Mouse (Mus musculus) T-helper 17 cell (primary cell): ENCODE results near the gene Vrk3.
"Not testable (repeated sequence)": the region's sequence is repeated elsewhere in the genome, so short reads cannot be mapped to it uniquely, and the experiment has no call there.

Experiments
- in situ Hi-C, 2 experiments: fragments of 300-600 bp; cut with MboI, MseI; formaldehyde crosslinking; loops; 1 replicate in 1 of 2; 2 replicates in 1 of 2; pipeline ENCODE4 v1.15.1; 2025; ENCODE audit warnings: high pct_unique_total_duplicates in 2 of 2

The Vrk3 gene

DNA sequence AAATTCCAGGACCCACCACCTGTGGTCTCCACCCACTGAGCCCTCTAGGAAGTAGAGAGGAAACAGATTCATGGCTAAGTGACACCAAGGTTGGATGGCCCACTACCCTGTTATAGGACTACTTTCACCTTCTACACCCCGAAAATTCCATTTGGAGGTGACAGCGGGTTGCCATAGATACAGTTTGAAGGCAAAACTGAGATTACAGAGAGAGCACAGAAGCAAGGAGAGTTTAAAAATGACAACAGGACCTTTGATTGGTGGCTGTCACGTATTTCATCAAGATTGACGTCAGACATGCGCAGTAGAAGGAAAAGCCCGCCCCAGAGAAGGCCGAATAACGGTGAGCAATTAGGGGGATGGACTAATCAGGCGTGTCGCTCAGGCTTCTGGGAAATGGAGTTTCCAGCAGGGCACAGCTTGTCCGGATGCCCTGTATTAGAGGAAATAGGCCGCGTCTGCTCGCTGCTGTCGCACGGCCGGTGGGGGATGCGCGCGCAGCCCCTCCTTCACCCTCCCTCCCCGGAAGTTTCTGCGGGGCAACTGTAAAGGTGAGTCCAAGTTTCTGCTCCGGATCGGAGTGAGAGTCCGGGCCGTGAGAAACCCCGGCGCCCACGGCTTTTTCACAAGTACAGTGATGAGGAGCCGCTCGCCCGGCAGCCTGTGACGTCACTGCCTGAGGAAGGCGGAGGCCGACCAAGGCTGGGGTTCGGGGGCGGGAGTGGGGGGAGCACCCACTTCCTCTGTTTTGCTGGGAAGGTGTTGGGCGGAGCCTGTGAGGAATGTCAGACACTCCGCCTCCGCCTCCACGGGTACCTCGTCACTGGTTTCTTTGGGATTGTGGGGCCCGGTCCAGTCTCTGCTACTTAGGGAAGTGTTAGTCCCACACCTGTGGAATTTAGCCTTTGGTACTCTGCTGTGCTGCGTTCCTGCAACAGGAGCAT, at the start of gene Vrk3:
TSS of gene Vrk3 (plus strand) at position 313 of the 944 bp plus-strand sequence.
- in situ Hi-C loops: loop anchor here in 1 of 2 experiments (5.0 kb wide), 2 partner anchors 69 to 104 kb away; partner anchors contain the start of genes Atf5, Il4i1 and Nup62

DNA sequence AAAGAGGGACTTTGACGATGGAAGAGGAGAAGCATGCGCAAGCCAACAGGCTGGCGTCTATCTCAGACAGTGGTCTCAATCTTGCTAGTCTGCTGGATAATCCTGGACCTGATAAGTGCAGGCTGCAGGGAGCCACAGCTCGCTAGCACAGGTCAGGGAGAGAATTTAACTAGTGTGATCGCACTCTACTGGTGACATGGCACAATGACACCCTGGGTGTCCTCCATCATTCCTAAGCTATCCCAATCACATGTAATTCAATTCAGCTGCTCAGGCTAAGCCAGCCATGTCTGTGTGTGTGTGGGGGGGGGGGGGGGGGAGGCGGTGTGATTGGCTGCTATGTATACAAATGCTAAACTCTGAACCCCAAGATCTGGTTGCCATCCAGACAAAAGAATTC, 46.3 kb upstream of the Vrk3 start:
- in situ Hi-C loops: no loop called here

DNA sequence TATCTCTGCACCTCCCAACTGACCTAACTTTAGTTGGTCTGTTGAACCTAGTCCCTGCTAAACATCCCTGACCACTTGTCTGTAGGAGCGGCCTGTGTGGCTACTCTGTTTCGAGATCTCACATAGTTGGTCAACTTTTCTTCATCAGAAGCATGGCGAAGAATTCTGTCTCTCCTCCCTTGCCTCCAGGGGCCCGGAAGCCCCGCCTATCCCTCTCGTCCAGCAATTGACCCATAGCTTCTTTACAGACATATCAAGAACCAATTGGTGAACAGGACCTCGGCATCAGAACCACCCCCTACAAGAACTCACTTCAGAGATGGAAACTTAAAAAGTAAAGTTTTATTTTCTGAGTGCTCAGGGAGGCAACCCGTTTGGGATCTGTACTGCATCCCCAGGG, 45.2 kb upstream of the Vrk3 start:
- in situ Hi-C loops: no loop called here

DNA sequence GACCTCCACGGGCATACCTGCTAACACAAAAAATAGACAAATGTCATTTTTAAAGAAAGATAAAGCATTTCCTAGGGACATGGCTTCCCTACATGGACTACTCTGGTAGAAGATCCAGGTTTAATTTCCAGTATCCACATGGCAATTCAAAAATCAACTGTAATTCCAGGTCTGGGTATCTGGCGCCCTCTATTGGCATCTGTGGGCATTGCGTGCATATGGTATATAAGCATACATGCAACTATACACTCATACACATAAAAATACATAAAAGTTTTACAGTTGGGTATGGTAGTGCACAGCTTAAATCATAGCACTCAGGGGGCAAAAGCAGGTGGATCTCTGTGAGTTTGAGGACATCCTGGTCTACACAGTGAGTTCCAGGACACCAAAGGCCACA, 43.9 kb upstream of the Vrk3 start:
- in situ Hi-C loops: no loop called here

DNA sequence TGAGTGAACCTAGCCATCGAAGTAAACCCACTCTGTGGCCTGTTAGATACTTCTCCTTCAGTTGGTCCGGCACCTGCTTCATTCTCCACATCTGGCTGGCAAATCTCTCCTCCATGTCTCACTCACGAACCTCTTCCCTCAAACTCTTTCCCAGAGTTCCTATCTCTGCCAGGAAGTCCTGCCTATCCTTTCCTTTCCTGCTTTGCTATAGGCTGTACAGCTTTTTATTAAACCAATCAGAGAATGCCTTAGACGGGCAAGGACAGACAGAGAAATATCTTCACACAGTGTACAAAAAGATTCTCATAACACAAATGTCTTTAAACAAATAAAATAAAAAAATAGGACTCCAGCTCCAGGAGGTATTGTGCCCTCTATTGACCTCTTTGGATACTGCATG, 43.1 kb upstream of the Vrk3 start:
- in situ Hi-C loops: no loop called here

DNA sequence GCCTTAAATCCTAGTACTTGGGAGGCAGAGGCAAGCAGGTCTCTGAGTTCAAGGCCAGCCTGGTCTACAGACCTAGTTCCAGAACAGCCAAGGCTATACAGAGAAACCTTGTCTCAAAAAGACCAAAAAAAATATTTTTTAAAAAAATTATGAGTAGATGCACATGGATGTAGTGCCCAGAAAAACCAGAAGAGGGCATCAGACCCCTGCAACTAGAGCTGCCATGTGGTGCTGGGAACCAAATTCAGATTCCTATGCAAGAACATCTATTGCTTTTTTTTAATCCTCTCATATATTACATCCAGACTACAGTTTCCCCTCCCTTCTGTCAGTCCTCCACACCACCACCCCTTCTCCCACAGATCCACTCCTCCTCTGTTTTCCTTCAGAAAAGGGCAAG, 41.9 kb upstream of the Vrk3 start:
- in situ Hi-C loops: no loop called here

DNA sequence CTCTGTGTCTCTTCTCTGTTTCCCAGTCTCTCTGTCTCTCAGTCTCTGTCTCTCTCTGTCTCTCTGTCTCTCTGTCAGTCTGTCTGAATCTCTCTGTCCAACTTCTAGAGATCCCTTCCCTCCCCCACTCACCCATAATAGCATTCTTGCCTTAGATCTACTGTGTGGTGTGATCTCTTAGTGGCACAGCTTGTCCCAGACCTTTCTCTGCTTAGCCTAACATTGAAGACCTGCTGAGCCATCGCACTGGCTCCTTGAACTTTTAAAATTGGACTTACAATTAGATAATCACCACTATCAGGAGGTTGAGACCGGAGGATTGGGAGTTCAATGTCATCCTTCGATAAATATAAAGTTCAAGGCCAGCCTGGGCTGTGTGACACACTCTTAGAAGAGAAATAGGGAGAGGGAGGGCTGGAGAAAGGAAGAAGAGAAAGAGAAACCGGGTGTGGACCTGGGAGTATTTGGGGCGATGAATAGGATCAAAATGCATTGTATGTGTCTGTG, 41.0 kb upstream of the Vrk3 start:
- in situ Hi-C loops: no loop called here

DNA sequence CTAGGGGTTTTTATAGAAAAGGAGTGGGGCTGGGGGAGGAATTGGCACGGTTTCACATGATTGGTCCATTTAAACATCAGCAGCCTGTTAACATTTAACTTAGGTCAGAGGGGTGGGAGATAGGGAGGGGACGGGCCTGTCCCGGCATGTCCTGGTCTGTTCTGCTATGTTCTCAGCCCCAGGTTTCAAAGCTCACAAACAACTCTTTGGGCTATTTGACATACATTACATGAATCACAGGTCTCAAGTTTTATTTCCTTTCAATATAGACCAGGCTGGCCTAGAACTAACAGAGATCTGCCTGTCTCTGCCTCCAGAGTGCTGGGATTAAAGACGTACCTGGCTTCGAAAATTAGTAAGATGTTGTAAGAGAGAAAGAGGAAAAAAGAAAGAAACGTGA, 40.1 kb upstream of the Vrk3 start:
- in situ Hi-C loops: not testable (repeated sequence)

DNA sequence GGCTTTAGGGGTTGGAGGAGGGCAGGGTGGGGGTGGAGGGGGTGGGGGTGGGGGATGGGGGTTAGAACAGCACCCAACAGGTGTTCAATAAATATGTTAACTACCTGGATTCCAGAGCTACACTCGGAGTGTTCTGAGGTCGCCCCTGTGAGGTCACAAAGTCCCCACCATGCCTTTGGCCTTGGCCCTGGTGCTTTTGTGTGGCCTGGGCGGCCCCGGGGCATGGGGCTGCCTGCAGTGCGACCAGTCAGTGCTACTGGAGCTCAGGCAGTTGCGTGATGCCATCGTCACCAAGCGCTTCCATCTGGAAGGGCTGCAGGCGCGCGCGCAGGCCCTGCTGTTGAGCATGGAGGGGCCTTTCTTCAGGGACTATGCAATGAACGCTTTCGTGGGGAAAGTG, 39.6 kb upstream of the Vrk3 start, which contains the start of gene Izumo2:
TSS of gene Izumo2 (plus strand) at position 169 of the 400 bp plus-strand sequence.
- in situ Hi-C loops: no loop called here

DNA sequence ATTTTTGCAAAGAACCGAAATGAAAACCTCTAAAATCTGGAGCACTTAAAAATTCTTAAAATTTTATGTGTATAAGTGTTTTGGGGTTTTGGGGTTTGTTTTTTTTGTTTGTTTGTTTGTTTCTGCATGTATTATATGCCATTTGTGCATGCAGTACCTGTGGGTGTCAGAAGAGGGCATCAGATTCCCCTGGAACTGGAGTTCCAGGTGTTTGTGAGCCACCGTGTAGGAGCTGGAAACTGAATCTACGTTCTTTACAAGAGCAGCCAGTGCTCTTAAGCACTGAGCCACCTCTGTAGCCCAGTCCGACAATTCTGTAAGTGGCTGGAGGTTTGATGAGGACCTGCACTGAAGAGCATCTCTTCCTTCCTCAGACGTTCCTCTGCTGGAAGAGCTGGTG, 38.3 kb upstream of the Vrk3 start:
- in situ Hi-C loops: no loop called here

DNA sequence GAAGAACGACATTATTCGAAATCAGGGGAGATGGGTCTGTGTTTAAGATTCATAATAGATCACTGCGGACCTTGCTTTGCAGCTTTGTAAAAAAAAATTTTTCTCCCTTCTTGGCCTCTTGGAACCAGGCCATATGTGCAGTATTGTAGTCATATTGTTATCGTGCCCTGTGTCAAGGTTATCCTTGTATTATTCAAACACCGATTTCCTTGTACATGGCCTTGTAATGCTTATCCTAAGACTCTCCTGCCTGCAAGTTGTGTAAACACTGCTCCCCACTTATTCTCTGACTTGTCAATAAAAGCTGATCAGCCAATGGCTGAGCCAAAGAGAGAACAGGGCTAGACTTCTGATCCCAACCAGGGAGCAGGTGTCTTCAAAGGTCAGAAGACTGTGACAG, 26.2 kb upstream of the Vrk3 start:
- in situ Hi-C loops: loop anchor here (5.0 kb wide), 3 partner anchors 105 to 235 kb away; no protein-coding TSS in a partner anchor

DNA sequence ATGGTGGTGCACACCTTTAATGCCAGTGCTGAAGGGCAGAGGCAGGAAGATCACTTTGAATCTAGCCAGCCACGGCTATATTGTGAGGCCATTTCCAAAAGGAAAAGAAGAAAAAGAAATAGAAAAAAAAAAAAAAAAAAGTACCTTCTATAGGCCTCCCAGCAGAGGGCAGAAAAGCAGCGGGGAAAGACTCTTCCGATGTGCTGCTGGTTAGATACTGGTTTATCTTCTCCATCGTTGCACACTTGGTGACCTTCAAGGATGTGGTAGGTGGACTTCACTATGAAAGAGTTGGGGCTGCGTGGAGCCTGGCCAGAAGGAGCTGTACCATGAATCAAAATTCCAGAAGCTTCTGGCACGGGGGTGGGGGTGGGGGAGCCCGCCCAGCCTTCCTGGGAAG, 23.9 kb upstream of the Vrk3 start:
- in situ Hi-C loops: loop anchor here (5.0 kb wide), 3 partner anchors 103 to 233 kb away; no protein-coding TSS in a partner anchor

DNA sequence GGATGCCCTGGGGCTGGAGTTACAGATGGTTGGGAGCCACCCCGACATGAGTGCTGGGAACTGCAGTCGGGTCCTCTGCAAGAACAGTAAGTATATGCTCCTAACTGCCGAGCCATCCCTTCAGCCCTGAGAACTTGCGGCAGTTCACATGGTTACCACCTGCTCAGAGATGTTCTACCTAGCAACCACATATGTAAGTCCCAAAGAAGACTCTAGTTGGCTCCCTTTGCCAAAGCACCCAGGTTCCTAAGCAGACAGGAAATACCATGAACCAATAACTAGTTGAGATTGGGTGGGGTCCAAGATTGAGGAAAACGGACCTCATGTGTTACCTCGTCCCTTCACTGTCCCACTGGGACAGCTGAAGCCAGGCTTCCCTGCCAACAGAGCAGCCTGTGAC, 21.9 kb upstream of the Vrk3 start:
- in situ Hi-C loops: no loop called here

DNA sequence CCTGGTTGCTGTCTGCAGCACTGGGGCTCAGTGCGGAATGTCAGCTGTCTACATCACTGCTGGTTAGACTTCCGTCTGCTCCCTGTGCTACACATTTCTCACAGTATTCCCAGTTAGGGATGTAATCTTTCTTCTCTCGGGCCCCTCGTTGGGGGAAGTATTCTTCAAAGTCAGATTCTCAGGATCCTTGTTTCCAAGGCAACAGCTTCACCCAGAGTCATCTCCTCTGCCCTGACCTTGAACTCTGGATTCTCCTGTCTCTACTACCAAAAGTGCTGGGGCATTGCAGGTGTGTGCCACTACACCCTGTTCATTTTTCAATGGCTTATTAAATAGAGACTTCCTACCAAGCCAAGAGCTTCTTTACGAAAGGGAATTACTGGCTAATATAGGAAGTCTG, 21.1 kb upstream of the Vrk3 start:
- in situ Hi-C loops: no loop called here

DNA sequence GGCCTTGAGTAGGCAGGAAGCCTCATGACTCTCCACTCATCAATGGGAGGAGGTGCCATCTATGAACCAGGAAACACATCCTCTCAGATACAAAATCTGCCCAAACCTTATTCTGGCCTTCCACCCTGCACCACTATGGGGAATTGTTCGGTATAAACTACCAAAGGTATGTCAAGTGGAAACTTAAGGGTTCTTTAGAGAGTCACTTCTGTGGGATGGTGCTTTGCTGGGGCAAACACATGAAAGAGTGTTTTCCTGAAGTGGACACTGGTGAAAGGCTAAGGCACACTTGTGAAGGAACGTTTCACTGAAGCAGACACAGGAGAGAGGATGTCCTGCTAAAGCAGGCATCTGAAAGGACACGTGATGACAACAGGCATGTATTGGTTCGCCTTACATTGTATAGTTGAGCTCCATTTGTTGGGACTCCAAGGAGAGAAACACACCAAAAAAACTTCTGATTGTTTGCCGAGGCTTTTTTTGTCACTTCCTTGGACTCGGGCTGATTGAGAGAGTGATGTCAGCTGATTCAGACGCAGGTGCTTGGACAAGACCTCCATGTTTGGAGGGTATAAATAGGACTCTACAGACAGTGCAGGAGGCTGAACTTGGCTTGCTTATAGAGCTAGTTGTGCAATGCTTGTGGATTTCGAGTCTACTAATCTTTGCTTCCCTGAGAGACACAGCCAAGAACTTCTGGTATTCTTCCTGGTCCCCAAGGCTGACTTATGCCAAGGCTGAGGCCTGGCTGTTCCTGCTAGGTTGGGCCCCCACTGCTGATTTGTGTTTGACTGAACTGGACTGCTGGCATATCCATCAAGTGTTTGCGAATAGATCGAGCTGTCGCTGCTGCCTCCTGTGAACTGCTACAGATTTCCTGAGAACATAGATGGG, 19.9 kb upstream of the Vrk3 start:
- in situ Hi-C loops: no loop called here

DNA sequence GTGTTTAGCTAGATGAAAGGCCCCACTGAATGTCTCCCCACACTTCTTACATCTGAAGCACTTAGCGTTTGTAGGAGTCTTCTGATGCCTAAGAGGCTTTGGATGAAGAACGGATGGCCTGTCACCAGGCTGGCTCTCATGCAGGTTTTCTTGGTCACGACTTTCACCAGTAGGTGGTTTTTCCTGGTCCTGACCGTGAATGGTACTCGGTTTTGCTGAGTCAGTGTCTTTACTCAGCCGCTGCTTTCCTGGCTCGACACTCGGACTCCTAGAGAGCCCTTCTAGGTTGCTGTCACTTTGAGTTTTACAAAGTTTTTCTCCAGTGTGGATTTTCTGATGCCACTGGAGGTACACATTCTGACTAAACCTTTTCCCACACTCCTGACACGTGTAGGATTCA, 14.5 kb upstream of the Vrk3 start:
- in situ Hi-C loops: no loop called here

DNA sequence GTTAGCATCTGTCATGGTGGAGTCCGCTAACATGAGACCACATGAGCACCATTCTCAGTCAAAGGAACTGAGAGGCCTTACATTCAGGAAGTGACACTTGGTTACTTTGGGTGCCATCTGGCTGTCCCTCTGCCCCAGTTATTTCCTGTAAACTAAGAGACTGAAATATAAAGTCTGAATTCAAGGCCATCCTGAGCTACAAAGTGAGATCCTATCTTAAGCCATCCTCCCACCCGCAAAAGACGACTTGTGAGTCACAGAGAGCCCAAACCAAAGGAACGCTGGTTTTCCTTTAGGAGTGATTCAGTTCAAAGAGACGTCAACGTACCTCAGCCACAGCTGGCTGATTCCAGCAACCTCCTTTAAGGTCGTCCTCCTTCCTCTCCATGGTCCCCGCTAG, 6.9 kb upstream of the Vrk3 start:
- in situ Hi-C loops: no loop called here

DNA sequence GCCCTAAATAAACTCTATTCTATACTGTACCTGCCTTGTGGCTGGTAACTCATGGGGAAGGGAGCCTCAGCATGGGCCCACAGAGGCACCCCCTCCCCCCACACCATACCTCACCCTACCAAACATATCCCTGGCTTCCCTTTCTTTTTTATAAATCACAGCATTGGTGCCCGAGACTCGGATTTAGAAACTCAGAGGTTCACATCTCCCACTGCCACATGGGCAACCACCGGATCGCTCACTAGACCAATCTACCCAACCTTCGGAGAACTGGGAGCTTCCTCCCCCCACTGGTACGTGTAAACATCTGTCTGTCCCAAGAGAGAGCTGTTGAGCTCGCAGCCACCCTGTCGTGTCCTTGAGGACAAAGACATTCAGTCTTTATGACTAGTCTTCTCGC, 3.9 kb upstream of the Vrk3 start:
- in situ Hi-C loops: no loop called here

DNA sequence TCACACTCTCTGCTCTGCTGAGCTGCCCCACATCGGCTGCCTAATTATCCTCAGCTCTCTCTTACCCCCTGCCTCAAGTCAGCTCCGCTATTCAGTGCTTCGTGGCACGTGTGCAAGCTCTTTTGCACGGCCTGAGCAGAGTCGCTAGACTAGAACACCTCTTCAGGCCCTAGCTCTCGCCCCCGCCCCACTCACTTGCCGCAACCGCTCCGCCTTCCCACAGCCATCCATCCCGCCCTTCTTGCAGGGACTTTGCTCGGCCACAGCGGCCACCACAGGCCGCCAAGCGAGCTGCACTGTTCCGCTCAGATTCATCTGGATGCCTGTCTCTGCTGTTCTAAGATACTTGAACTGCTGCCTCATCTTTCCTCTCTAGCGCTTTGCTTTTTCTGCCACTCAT, 3.1 kb upstream of the Vrk3 start:
- in situ Hi-C loops: loop anchor here in 1 of 2 experiments (5.0 kb wide), 2 partner anchors 72 to 107 kb away; partner anchors contain the start of genes Atf5, Il4i1 and Nup62

DNA sequence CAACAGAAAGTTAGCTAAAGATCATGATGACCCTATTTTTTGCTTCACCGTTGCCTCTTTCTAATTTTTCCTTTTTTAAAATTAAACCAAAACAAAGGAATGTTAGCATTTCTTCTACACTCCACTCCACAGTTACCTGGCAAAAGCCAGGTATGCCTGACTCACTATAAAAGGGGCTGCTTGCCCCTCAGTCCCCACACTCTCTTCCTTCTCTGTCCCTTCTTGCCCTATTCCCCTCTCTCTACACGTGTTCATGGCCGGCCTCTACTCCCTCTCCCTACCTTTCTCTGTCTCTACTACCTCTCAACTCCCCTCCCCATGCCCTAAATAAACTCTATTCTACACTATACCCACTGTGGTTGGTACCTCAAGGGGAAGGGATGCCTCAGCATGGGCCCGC, 1.1 kb upstream of the Vrk3 start:
- in situ Hi-C loops: loop anchor here in 1 of 2 experiments (5.0 kb wide), 2 partner anchors 70 to 105 kb away; partner anchors contain the start of genes Atf5, Il4i1 and Nup62

DNA sequence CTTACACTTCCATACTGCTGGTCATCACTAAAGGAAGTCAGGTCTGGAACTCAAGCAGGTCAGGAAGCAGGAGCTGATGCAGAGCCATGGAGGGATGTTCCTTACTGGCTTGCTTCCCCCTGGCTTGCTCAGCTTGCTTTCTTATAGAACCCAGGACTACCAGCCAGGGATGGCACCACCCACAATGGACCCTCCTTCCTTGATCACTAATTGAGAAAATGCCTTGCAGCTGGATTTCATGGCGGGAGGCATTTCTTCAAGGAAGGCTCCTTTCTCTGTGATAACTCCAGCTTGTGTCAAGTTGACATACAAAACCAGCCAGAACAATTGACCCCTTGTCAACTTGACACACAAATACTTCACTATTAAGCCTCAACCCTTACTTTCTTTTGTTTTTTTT, 2.7 kb downstream of the Vrk3 start, which contains the start of gene Zfp473:
TSS of gene Zfp473 (minus strand) at position 101 of the 400 bp plus-strand sequence.
- in situ Hi-C loops: not testable (repeated sequence)

DNA sequence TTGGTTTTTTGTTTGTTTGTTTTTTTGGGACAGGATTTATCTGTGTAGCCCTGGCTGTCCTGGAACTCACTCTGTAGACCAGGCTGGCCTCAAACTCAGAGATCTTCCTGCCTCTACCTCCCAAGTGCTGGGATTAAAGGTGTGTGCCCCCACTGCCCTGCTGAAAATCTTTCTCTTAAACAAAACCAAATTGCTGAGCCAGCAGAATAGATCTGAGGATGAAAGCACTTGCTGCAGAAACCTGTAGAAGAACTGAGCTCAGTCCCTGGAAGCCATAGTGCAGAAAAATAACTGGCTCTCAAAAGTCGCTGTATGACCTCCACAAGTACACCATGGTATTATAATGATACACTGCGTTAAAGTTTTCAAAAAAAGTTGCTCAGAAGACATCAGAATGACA, 9.0 kb downstream of the Vrk3 start:
- in situ Hi-C loops: no loop called here
